Mouse (Mus musculus): Measurements from ENCODE around the gene Lst1.
A peak's percentile ranks its signal among the peaks of the same experiment; 100 is the strongest.

Gene Lst1

DNA sequence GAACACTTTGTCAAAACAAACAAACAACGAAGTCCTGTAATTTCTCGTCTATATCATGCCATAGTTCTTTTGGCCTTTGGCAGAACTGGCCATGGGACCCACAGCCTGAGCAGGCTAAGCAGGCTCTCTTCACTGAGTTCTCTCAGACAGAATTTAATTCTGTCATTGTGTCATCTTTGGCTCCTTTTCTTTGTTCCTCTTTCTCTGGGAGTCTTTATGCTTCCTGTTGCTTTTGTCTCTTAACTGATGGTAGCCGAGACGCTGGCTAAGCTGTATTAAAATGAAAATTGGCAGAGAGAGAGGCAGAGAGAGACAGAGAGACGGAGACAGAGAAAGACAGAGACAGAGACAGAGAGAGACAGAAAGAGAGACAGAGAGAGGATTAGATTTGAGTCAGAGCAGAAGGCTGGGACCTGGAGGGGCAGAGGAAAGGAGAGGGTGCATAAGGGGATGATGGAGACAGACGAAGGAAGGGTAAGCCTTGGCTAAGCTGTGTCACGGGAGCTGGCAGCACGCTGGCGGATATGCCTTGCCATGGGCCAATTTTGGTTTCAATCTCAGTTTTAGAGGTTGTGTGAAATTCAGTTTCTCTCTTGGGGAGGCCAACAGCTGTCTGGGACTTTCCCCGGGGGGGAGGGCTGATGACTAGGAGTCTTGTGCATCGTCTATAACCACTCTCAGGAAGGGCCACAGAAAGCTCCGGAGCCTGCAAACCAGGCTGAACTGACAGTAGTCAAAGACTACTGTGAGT, 21.7 kb upstream of the Lst1 start:
- peak; percentile 96 for DNase-seq (ENCODE audit: low read depth)

DNA sequence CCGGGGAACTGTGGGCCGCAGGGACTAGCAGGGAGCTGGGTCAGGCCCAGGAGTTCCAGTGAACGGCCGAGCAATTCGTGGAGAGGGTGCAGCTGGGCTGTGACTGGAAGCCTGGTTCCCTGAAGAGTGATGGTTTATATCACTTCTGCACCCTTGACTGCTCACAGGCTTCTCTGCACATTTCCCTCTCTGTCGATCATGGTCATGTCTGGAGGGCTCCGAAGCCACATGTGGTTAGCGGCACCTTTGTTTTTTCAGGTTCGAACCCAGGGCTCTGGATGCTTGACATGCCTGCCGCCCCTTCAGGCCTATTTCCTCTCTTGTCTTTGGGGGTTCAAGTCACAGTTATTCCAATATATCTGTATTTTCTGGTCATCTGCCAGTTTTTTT, 17.1 kb upstream of the Lst1 start:
- DNase-seq (ENCODE audit: low read depth): no peak

- DNase-seq (ENCODE audit: low read depth): peak; percentile 88
These were observed 16.5 kb upstream of the Lst1 start, which contains the start of gene Lta for GRCm38 (mm10) chr17:35204494-35205379. Lta (minus strand) TSS chr17:35205351.

DNA sequence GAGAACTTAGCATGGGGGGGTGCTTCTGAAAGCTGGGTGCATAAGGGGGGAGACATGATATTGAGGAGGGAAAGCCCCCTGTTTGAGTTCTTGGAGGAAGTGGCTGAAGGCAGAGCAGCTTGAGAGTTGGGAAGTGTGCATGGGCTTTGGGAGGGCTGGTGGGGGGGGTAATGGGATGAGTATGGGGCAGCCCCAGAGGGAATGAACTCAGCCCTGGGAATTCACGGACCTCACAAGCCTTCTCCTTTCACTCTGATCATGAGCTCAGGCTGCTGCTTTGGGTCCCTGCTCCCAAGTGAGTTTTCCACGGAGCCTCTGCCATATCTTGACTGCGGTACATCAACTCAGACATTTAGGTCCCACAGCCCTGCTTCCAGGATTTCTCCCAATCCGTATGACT, 14.2 kb upstream of the Lst1 start:
- DNase-seq (ENCODE audit: low read depth): no peak

- DNase-seq (ENCODE audit: low read depth): peak; percentile 90
These were observed 13.5 kb upstream of the Lst1 start, which contains the start of gene Tnf for GRCm38 (mm10) chr17:35201787-35202186. Tnf (minus strand) TSS chr17:35202007.

GRCm38 (mm10) chr17:35201128-35201527, 12.9 kb upstream of the Lst1 start:
- DNase-seq (ENCODE audit: low read depth): peak; percentile 78

DNA sequence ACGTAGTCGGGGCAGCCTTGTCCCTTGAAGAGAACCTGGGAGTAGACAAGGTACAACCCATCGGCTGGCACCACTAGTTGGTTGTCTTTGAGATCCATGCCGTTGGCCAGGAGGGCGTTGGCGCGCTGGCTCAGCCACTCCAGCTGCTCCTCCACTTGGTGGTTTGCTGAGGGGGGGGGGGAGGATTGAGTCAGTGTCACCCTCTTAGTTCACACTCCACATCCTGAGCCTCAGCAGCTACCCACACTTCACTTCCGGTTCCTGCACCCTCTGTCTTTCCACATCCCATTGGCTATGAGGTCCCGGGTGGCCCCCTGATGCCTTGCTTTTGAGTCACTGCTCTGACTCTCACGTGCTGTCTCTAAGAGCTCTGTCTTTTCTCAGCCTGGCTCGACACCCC, 12.2 kb upstream of the Lst1 start:
- peak; percentile 95 for DNase-seq (ENCODE audit: low read depth)

DNA sequence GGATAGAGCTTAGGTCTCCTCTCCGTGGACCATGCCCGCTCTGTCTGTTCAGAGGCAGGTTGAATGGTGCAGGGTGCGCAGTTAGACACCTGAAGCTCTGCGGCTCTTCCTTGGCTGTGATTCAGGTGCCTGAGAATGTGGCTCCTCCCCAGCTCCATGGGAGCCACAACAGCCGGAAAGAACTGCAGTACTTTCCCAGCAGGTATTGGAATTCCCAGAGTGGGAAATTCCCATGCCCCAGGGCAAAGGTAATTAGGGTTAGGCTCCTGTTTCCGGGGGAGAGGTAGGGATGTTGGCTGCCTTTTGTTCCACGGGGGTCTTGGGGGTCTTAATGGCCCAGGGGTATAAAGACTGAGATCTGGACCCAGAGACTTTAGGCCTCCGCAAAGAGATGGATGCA, 10.7 kb upstream of the Lst1 start:
- DNase-seq (ENCODE audit: low read depth): peak; percentile 48

GRCm38 (mm10) chr17:35198029-35198428, 9.8 kb upstream of the Lst1 start:
- DNase-seq (ENCODE audit: low read depth): peak; percentile 56

DNA sequence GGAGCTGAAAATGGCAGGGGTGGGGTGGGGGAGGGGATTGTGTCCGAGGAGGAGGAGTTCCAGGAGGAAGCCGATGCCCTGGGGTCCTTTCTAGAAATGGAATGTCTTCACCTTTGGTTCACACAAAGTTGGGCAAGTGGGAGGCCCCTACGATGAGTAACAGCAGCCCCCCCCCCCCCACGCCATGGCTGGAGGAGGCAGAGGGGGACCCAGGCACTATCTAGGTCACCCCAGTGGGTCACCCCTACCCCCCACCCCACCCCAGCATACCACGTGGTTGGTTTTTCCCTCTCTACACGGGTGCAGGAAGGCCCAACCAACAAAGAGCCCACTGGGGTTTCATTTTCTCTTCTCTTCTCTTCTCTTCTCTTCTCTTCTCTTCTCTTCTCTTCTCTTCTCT, 8.9 kb upstream of the Lst1 start:
- DNase-seq (ENCODE audit: low read depth): peak; percentile 83

DNA sequence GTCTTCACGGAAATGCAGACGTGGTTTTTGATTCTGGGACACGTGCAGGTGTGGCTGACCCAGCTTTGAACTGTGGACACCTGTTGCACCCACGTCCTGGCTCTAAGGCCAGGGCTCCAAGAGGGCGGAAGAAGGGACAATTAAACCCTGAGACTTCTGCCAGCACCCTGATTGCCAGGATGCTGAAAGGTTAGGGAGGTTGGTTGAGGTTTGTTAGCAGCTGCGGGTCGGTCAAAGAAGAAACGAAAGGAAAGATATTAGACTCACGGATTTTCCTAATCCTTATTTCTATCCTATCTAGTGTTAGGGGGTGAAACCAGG, 8.0 kb upstream of the Lst1 start:
- peak; percentile 69 for DNase-seq (ENCODE audit: low read depth)

DNA sequence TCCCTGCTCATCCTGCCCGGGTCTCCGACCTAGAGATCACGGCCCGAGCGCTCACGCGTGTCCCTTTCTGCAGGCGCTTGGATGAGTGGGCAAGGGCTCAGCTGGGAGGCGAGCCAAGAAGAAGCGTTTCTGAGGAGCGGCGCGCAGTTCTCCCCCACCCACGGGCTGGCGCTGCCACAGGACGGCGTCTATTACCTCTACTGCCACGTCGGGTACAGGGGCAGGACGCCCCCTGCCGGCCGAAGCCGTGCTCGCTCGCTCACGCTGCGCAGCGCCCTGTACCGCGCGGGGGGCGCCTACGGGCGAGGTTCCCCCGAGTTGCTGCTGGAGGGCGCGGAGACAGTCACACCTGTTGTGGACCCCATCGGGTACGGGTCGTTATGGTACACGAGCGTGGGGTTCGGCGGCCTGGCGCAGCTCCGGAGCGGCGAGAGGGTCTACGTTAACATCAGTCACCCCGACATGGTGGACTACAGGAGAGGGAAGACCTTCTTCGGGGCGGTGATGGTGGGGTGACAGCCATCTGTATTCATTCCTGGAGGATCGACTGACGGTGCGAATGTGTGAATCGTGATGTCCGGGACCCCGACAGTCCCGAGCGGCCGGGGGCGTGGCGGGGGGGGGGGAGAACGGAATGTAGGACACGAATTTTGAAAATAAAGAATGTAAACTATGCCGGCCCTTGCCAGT, 7.5 kb upstream of the Lst1 start:
- peak; percentile 93 for DNase-seq (ENCODE audit: low read depth)

- DNase-seq (ENCODE audit: low read depth): peak; percentile 84
These were observed 6.8 kb upstream of the Lst1 start for GRCm38 (mm10) chr17:35194844-35195630.

GRCm38 (mm10) chr17:35193881-35194843, 5.9 kb upstream of the Lst1 start, which contains the start of gene Ltb:
Ltb (plus strand) TSS chr17:35194439.
- peak; percentile 92 for DNase-seq (ENCODE audit: low read depth)

DNA sequence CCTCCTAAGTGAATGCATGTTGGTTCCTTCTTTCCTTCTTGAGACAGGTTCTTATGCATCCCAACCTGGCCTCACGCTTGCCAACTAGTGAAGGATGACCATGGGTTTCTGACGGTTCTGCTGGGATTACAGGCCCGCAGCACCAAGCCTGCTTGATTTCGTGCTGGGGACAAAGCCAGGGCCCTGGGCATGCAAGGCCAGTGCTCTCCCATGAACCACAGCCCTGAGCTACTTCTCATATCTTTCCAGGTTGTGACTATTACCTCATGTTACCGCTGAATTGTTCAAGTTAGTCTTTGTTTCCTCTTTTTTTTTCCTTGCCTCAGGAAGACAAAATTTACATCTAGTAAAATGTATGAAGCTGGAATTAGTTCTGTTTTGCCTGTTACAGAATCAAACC, 4.7 kb upstream of the Lst1 start:
- DNase-seq (ENCODE audit: low read depth): no peak

DNA sequence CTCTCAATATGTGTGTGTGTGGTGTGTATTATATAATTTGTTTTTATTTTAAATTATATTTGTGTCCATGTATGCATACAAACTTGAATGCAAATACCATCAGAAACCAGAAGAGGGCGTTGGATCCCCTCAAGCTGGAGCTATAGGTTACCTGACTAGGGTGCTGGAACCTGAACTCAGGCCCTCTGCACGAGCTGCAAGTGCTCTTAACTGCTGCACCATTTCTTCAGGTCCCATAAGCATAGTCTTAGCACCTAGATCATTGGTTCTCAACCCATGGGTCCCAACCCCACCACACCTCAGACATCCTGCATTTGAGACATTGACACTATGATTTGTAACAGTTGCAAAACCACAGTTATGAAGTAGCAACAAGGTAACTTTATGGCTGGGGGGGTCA, 3.5 kb upstream of the Lst1 start:
- DNase-seq (ENCODE audit: low read depth): peak; percentile 59

DNA sequence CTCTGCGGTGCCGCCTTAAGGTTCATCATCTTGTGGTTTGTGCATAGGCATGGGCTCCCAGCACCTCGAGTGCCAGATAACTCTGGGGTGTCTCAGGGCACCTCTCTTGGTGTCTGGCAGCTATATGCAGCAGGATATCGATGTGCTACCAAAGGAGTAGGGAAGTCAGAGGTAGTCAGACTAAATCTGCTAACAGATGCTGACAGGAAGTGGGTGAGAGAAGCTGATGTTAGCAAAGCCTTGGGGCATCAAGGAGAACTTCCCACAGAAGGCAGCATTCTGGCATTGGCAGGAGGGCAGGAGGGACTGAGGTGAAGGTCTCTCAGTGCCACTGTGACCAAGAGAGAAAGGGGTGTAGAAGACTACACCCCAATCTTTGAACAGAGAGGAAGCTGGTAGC, 1.9 kb upstream of the Lst1 start:
- DNase-seq (ENCODE audit: low read depth): peak; percentile 83

GRCm38 (mm10) chr17:35189186-35189585, 947 bp upstream of the Lst1 start:
- peak; percentile 59 for DNase-seq (ENCODE audit: low read depth)

- DNase-seq (ENCODE audit: low read depth): peak; percentile 58
These were observed 894 bp downstream of the Lst1 start for GRCm38 (mm10) chr17:35187345-35187744.

DNA sequence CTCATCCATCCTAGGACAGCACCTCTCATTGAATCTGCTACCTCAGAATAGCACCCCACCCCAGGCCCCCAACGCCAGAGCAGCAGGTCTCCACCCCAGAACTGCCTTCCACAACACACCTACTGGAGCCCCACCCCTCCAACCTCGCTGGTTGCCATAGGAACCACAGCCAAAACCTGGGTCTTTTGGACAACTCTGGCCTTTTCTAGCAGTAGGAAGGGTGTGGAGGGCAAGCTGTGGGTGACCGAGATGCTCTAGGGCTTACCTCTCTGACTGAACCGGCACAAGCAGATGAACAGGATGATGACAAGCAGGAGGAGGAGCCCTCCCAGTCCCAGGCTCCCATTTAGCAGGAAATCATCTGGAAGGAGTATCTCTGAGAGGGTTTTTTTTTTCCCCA, 1.6 kb downstream of the Lst1 start:
- peak; percentile 93 for DNase-seq (ENCODE audit: low read depth)

Measured in induced T-regulatory cell, adult 2 months (primary cell).